Mouse (Mus musculus) A20 (cell line): Measurements from ENCODE around the gene Hs6st3.

Experiments
- DNase-seq: peaks from one replicate; pipeline ENCODE4 v3.0.0-alpha.2; 2011; ENCODE audit warnings: low read depth, low spot score

Hs6st3 gene

GRCm38 (mm10) chr14:119895097-119895496 is 757.0 kb downstream of the Hs6st3 start:
- DNase-seq: no peak

GRCm38 (mm10) chr14:119895765-119896465 is 757.8 kb downstream of the Hs6st3 start:
- no peak for DNase-seq

DNA sequence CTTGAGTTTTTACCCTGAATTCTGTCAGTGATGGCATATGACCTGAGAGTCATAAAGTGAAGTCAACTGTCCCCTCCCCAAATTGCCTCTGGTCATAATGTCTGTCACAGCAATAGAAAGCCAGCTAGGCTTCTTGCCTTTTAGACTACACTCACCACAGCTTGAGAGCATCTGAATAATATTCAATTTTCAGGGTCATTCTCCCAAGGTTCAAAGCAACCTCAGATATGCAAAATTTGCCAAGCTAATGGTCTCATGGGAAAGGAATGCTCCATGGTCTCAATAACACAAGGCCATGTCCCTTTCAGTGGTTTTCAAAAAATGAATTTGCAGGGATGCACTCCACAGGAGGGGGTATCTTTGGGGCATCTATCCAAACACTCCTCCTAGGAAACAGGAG is 764.3 kb downstream of the Hs6st3 start:
- no peak for DNase-seq

- DNase-seq: no peak
Observed at GRCm38 (mm10) chr14:119908032-119908675, 770.0 kb downstream of the Hs6st3 start.

GRCm38 (mm10) chr14:119914508-119914907 is 776.4 kb downstream of the Hs6st3 start:
- DNase-seq: no peak

DNA sequence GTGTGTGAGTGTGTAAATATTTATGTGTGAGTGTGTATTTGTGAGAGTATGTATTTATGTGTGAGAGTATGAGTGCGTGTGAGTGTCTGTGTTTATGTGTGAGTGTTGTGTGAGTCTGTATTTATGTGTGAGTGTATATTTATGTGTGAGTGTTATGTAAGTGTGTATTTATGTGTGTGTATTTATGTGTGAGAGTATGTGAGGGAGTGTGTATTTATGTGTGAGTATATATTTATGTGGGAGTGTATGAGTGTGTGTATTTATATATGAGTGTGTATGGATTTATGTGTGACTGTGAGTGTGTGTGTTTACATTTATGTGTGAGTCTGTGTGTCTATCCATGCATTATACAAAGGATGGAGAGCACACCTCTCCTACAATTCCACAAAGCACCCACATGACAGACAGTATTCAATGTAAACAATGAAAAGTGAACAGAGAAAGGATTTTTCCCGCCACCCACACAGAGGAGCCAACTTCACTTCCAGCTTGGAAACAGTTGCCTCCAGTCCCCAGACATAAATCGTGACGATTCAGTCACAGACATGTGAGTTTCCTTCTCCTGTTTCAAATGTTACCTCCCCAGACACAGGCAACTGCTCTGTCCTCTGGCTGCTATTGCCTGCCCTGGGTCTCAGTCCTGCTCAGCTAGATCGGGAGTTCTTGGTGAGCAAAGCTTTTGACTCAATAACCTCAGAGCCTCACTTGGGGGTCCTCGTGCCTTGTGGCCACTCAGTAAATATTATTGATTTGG is 780.3 kb downstream of the Hs6st3 start:
- no peak for DNase-seq

- DNase-seq: no peak
Observed at GRCm38 (mm10) chr14:119919177-119919576, 781.0 kb downstream of the Hs6st3 start.
